Mouse (Mus musculus): ENCODE results near the gene Gm1113. TPM values are rescaled to one million over a fixed set of nuclear protein-coding genes. Genes with fewer than 3 reads are reported as not detected.

The Gm1113 gene
- not detected for total RNA-seq (2023)

DNA sequence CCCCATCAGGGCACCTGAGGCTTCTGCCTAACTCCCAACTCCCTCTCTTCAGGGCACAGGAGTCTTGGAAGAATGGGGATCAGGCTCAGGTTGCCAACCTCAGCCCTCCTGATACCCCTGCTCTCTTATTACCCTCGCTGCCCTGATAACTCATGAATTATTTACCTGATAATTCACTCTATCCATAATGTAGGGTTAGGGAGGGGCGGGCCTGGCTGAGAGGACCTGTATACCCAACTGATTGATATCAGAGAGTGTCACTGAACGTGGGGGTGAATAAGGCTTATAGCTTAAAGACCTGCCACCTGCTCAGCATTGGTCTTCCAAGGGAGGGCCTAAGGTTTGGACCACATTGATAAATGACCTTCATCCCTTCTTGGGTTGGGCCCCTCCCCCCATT, at the start of gene Gm1113:
Gene Gm1113 (minus strand): TSS at position 101 of the 400 bp plus-strand sequence.

DNA sequence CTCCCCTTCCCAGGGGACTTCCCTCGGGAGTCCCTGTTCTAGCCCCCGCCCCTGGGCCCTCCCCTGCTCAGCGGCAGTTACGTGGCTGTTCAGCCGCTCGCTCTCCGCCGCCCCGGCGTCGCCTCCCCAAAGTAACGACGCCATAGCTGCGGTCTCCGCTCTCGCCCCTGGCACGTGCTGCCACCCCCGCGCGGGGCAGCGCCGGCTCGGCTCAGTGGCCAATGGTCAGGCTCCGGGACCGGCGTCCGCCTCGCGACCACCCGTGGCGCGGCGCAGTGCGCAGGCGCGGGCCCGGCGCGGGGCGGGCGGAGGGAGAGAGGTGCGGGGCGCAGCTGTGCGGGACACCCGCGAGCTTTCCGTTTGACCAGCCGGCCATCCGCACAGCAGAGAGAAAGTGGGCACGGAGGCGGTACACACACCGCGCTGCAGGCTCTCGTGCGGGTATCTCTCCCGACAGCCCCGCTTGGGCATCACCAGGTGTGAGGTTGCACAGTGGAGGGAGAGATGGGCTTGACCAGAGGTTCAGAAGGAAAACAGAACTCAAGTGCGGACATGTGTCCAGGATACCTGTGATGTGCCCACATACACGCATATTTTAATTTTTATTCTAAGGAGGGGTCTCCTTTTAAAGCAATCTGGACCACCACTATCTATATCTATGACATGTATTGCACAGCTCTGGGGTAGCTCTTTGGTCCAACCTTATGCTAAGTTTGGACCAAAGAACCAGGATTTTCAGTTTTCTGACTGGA, 40.4 kb upstream of the Gm1113 start, which contains the start of the genes Ddx25 and Pus3:
Gene Ddx25 (minus strand): TSS at position 272 of the 752 bp plus-strand sequence.
Gene Pus3 (plus strand): TSS at position 339 of the 752 bp plus-strand sequence.

Other genes starting within 250 kb of the Gm1113 start
- gene Cdon, start 97.1 kb downstream of the Gm1113 start, total RNA-seq (2023) = 1 to 10 TPM in 1 of 2 experiments, under 1 TPM in 1; 0.90 to 2.3 TPM
- under 1 TPM; 0.09 to 0.18 TPM for gene Ddx25, start 40.3 kb upstream of the Gm1113 start, total RNA-seq (2023)
- gene Pus3, start 40.3 kb upstream of the Gm1113 start, total RNA-seq (2023) = 1 to 10 TPM; 3.4 to 3.6 TPM
- not detected for gene Pate2, start 52.0 kb upstream of the Gm1113 start, total RNA-seq (2023)
- gene Hyls1, start 52.1 kb upstream of the Gm1113 start, total RNA-seq (2023) = 1 to 10 TPM; 7.1 to 8.7 TPM
- not detected for gene Pate4, start 93.7 kb upstream of the Gm1113 start, total RNA-seq (2023)
- not detected for gene Pate3, start 129.9 kb upstream of the Gm1113 start, total RNA-seq (2023)
- not detected for gene Pate1, start 169.1 kb upstream of the Gm1113 start, total RNA-seq (2023)
- gene Gm17677, start 222.8 kb upstream of the Gm1113 start, total RNA-seq (2023) = not detected